Mouse (Mus musculus) embryonic facial prominence, embryonic 14.5 days (tissue): Measurements from ENCODE around the gene Fbln7. TPM values are rescaled to one million over a fixed set of nuclear protein-coding genes. Genes with fewer than 3 reads are reported as not detected.
A peak's percentile ranks its signal among the peaks of the same experiment; 100 is the strongest.

ENCODE experiments used
- ATAC-seq: fragments of 200-750 bp; cut with Nextera tagmentation; 2 replicates; pipeline ENCODE4 v1.8.0; 2017; ENCODE audit warnings: low read depth, moderate number of reproducible peaks, moderate TSS enrichment
- DNase-seq: peaks from one replicate; pipeline ENCODE4 v3.0.0-alpha.2; 2015; ENCODE audit warnings: low spot score
- H3K27ac ChIP-seq: fragments of 300-500 bp; sonication (generic); replicated peaks from 2 replicates; pipeline ENCODE4 v1.5.1; 2014; ENCODE audit warnings: low read depth, mild to moderate bottlenecking, low read length, moderate library complexity
- H3K27me3 ChIP-seq: fragments of 300-500 bp; sonication (generic); replicated peaks from 2 replicates; pipeline ENCODE4 v1.6.1; 2014; ENCODE audit warnings: low read length; ENCODE audit not compliant: control insufficient read depth, insufficient read depth
- H3K36me3 ChIP-seq: fragments of 300-500 bp; sonication (generic); 2 replicates; pipeline ENCODE4 v1.6.1; 2014; ENCODE audit warnings: low read length, mixed read lengths; ENCODE audit not compliant: control insufficient read depth, insufficient read depth
- H3K4me1 ChIP-seq: fragments of 300-500 bp; sonication (generic); 2 replicates; pipeline ENCODE4 v1.6.1; 2014; ENCODE audit warnings: antibody characterized with exemption, low read length; ENCODE audit not compliant: control insufficient read depth, insufficient read depth
- H3K4me2 ChIP-seq: fragments of 300-500 bp; sonication (generic); 2 replicates; pipeline ENCODE4 v1.6.1; 2014; ENCODE audit warnings: low read depth, mild to moderate bottlenecking, low read length, moderate library complexity, mixed read lengths
- H3K4me3 ChIP-seq: fragments of 300-500 bp; sonication (generic); 2 replicates; pipeline ENCODE4 v1.5.1; 2014; ENCODE audit warnings: low read depth, mild to moderate bottlenecking, low read length
- H3K9ac ChIP-seq: fragments of 300-500 bp; sonication (generic); 2 replicates; pipeline ENCODE4 v1.6.1; 2014; ENCODE audit warnings: low read depth, mild to moderate bottlenecking, low read length, moderate library complexity, mixed read lengths
- H3K9me3 ChIP-seq: fragments of 300-500 bp; sonication (generic); 2 replicates; pipeline ENCODE4 v1.6.1; 2016; ENCODE audit warnings: low read length; ENCODE audit not compliant: control insufficient read depth
- WGBS: fragments of 180-500 bp; shearing (Covaris S2); extraction: QIAGEN DNeasy Blood & Tissue Kit; methylation state at CpG from one replicate; pipeline ENCODE4 v1.1.7; 2014; 5-methylcytosine and 5-hydroxymethylcytosine counted together
- polyA plus RNA-seq: library from polyadenylated mRNA; unstranded; fragments of >200 nt; fragmentation: Nextera tagmentation; extraction: Ambion mirVana; gene quantifications from 2 replicates; pipeline ENCODE4 v1.2.1, GENCODE M21; 2014

Gene Fbln7
- 9.1 and 9.8 TPM in 2 replicates for polyA plus RNA-seq

GRCm38 (mm10) chr2:128862636-128863035 lies at the start of gene Fbln7:
Gene Fbln7 (plus strand): TSS chr2:128862981.
- Histone ChIP-seq H3K4me3 (peak within 1 kb of the TSS; percentile 53), H3K27ac (no peak within 1 kb of the TSS), H3K4me2 (peak within 1 kb of the TSS; percentile 93), H3K36me3 (no peaks in the 10 kb centered on the region), H3K4me1 (no peaks in the 10 kb centered on the region; the same call in 1 of the 2 replicates), H3K27me3 (peaks cover 21% of the 10 kb centered on the region; the same call in 1 of the 2 replicates), H3K9me3 (no peaks in the 10 kb centered on the region), H3K9ac (peak within 1 kb of the TSS; percentile 67)
- ATAC-seq (no peak), DNase-seq (no peak)
- WGBS = 84% methylated on average over 9 of the region's 9 CpGs

- H3K27ac ChIP-seq = no peak overlapping the region
- no peaks in the 10 kb centered on the region for H3K27me3 ChIP-seq
- no peaks in the 10 kb centered on the region for H3K36me3 ChIP-seq
- no peak overlapping the region for H3K4me2 ChIP-seq
- no peak overlapping the region for H3K4me3 ChIP-seq
- H3K9me3 ChIP-seq = no peaks in the 10 kb centered on the region
- DNase-seq (no peak), ATAC-seq (no peak)
- H3K4me1 ChIP-seq = 0 out of 2 replicates have a peak, but pooled peaks cover 6% of the 10 kb centered on the region
- no peak overlapping the region for H3K9ac ChIP-seq
- 71% methylated on average over 1 of the region's 1 CpGs for WGBS
These were observed 46.5 kb upstream of the Fbln7 start for GRCm38 (mm10) chr2:128816311-128816710.

GRCm38 (mm10) chr2:128816916-128817315 lies 45.9 kb upstream of the Fbln7 start:
- 35% methylated on average over 6 of the region's 6 CpGs for WGBS
- Histone ChIP-seq H3K4me3 (peak overlapping the region; percentile 73), H3K36me3 (no peaks in the 10 kb centered on the region), H3K4me1 (0 out of 2 replicates have a peak, but pooled peaks cover 6% of the 10 kb centered on the region), H3K9me3 (no peaks in the 10 kb centered on the region), H3K9ac (peak overlapping the region; percentile 43; the same call in 1 of the 2 replicates), H3K4me2 (peak overlapping the region; percentile 73), H3K27me3 (no peaks in the 10 kb centered on the region), H3K27ac (peak overlapping the region; percentile 87; the same call in 1 of the 2 replicates)
- DNase-seq (no peak), ATAC-seq (no peak)

GRCm38 (mm10) chr2:128817387-128817785 lies 45.4 kb upstream of the Fbln7 start:
- 0 out of 2 replicates have a peak, but pooled peaks cover 6% of the 10 kb centered on the region for H3K4me1 ChIP-seq
- no peaks in the 10 kb centered on the region for H3K9me3 ChIP-seq
- peak overlapping the region; percentile 87 for H3K27ac ChIP-seq
- peak overlapping the region; percentile 48; the same call in 1 of the 2 replicates for H3K9ac ChIP-seq
- H3K4me2 ChIP-seq = peak overlapping the region; percentile 73
- H3K4me3 ChIP-seq = peak overlapping the region; percentile 73
- ATAC-seq (peak; percentile 41), DNase-seq (peak; percentile 90)
- H3K27me3 ChIP-seq = no peaks in the 10 kb centered on the region
- WGBS = 0% methylated on average over 7 of the region's 7 CpGs
- H3K36me3 ChIP-seq = no peaks in the 10 kb centered on the region

- H3K27ac ChIP-seq = peak within 1 kb of the TSS; percentile 92
- WGBS = under 1% methylated on average over 47 of the region's 59 CpGs
- H3K4me3 ChIP-seq = peak within 1 kb of the TSS; percentile 73
- H3K36me3 ChIP-seq = no peaks in the 10 kb centered on the region
- DNase-seq (peak; percentile 98), ATAC-seq (peak; percentile 91)
- H3K9me3 ChIP-seq = no peaks in the 10 kb centered on the region
- peak within 1 kb of the TSS; percentile 73 for H3K4me2 ChIP-seq
- peak within 1 kb of the TSS; percentile 78 for H3K9ac ChIP-seq
- no peaks in the 10 kb centered on the region for H3K27me3 ChIP-seq
- 0 out of 2 replicates have a peak, but pooled peaks cover 6% of the 10 kb centered on the region for H3K4me1 ChIP-seq
These were observed 44.7 kb upstream of the Fbln7 start, which contains the start of gene Tmem87b for GRCm38 (mm10) chr2:128817786-128818681. Gene Tmem87b (plus strand): TSS chr2:128818118.

- DNase-seq = peak; percentile 16
- H3K4me2 ChIP-seq = peak overlapping the region; percentile 73
- peak overlapping the region; percentile 78 for H3K9ac ChIP-seq
- H3K27ac ChIP-seq = peak overlapping the region; percentile 92
- peak overlapping the region; percentile 73 for H3K4me3 ChIP-seq
- no peaks in the 10 kb centered on the region for H3K27me3 ChIP-seq
- no peaks in the 10 kb centered on the region for H3K9me3 ChIP-seq
- 0 out of 2 replicates have a peak, but pooled peaks cover 6% of the 10 kb centered on the region for H3K4me1 ChIP-seq
- no peak for ATAC-seq
- 17% methylated on average over 14 of the region's 14 CpGs for WGBS
- H3K36me3 ChIP-seq = 0 out of 2 replicates have a peak, but pooled peaks cover 9% of the 10 kb centered on the region
These were observed 43.7 kb upstream of the Fbln7 start for GRCm38 (mm10) chr2:128818956-128819643.

DNA sequence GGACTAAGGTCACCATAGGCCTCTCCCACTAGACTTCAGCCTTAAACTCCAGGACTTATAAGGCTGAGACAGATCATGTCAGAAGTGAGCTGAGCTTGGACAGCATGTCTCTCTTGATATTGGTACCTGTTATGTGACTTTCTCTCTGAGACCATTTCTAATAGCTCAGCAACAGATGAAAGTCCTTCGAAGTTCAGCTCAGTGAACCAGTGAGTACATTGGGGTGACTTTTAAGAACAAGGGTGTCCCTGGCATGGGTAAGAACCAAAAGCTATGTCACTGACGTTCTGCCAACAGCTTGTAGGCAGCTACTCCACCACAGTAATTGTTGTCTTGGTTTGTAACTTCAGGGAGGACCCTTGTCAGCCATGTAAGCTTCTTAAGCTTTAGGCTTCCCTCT lies 42.1 kb upstream of the Fbln7 start:
- DNase-seq (no peak), ATAC-seq (no peak)
- no peak overlapping the region for H3K4me2 ChIP-seq
- 0 out of 2 replicates have a peak, but pooled peaks cover 13% of the 10 kb centered on the region for H3K36me3 ChIP-seq
- no peaks in the 10 kb centered on the region for H3K27me3 ChIP-seq
- no peak overlapping the region for H3K9ac ChIP-seq
- no peaks in the 10 kb centered on the region for H3K9me3 ChIP-seq
- H3K4me1 ChIP-seq = 0 out of 2 replicates have a peak, but pooled peaks cover 6% of the 10 kb centered on the region
- H3K27ac ChIP-seq = no peak overlapping the region
- 96% methylated on average over 2 of the region's 2 CpGs for WGBS
- H3K4me3 ChIP-seq = no peak overlapping the region

DNA sequence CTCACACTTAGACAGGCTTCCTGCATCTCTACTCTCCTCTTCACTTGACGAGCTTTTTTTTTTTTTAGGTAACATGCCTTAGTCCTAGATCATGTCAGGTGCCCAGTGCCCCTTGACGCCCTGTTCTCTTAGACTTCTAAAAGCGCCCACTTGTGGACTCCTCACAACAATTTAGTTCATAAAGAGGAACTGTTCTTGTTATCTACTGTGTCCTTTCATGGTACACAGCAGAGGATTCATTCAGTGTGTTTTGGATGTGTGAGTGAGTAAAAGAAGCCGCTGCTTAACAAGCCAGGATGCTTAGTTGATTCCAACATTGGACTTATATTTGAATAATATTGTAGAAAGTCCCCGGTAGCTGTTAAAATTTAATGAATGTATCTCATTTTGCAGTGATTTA lies 38.9 kb upstream of the Fbln7 start:
- no peak for DNase-seq
- no peak for ATAC-seq
- H3K27me3 ChIP-seq = no peaks in the 10 kb centered on the region
- no peaks in the 10 kb centered on the region for H3K9me3 ChIP-seq
- H3K4me1 ChIP-seq = 0 out of 2 replicates have a peak, but pooled peaks cover 6% of the 10 kb centered on the region
- no peak overlapping the region for H3K27ac ChIP-seq
- H3K4me2 ChIP-seq = no peak overlapping the region
- H3K36me3 ChIP-seq = peaks cover 30% of the 10 kb centered on the region
- no peak overlapping the region for H3K9ac ChIP-seq
- H3K4me3 ChIP-seq = no peak overlapping the region
- WGBS = 92% methylated on average over 5 of the region's 5 CpGs
